Mouse (Mus musculus): Measurements from ENCODE around the gene Gm38392. TPM values are rescaled to one million over a fixed set of nuclear protein-coding genes. Genes with fewer than 3 reads are reported as not detected.

Gm38392 gene
- polyA plus RNA-seq, 1 experiment from 2014 or later, result 1.4 TPM

GRCm38 (mm10) chr3:88245811-88246210 lies 41.2 kb downstream of the Gm38392 start:
- Histone ChIP-seq H3K27me3 (replicated peaks; ENCODE audit: control insufficient read depth, insufficient read depth, low read length) (peaks cover 36% of the 10 kb centered on the region), H3K4me2 (no peak overlapping the region), H3K27ac (ENCODE audit: low read depth, low read length) (no peak overlapping the region), H3K9me3 (ENCODE audit: control insufficient read depth, low read length) (no peaks in the 10 kb centered on the region), H3K36me3 (ENCODE audit: control insufficient read depth, insufficient read depth, low read length) (no peaks in the 10 kb centered on the region), H3K9ac (ENCODE audit: low read depth, low read length) (no peak overlapping the region), H3K4me1 (replicated peaks; ENCODE audit: control insufficient read depth, insufficient read depth, low read length) (no peaks in the 10 kb centered on the region; the same call in 1 of the 2 replicates), H3K4me3 (ENCODE audit: low read depth, low read length) (no peak overlapping the region)
- DNase-seq (ENCODE audit: low spot score) (peak; percentile 72), ATAC-seq (replicated peaks; ENCODE audit: low FRiP score) (no peak; the same call in 1 of the 2 replicates)
- 16% methylated on average over 13 of the region's 13 CpGs for WGBS

- H3K36me3 ChIP-seq (ENCODE audit: control insufficient read depth, insufficient read depth, low read length), result no peaks in the 10 kb centered on the region
- ATAC-seq (replicated peaks; ENCODE audit: low FRiP score) (no peak), DNase-seq (ENCODE audit: low spot score) (no peak)
- H3K27ac ChIP-seq (ENCODE audit: low read depth, low read length), result no peak overlapping the region
- H3K4me3 ChIP-seq (ENCODE audit: low read depth, low read length), result no peak overlapping the region
- peaks cover 54% of the 10 kb centered on the region for H3K27me3 ChIP-seq (replicated peaks; ENCODE audit: control insufficient read depth, insufficient read depth, low read length)
- H3K4me1 ChIP-seq (replicated peaks; ENCODE audit: control insufficient read depth, insufficient read depth, low read length), result no peaks in the 10 kb centered on the region; the same call in 1 of the 2 replicates
- no peak overlapping the region for H3K9ac ChIP-seq (ENCODE audit: low read depth, low read length)
- H3K4me2 ChIP-seq, result no peak overlapping the region
- no peaks in the 10 kb centered on the region for H3K9me3 ChIP-seq (ENCODE audit: control insufficient read depth, low read length)
- WGBS, result 7% methylated on average over 2 of the region's 2 CpGs
Observed at GRCm38 (mm10) chr3:88244071-88244470, 42.9 kb downstream of the Gm38392 start.

- no peak overlapping the region for H3K9ac ChIP-seq (ENCODE audit: low read depth, low read length)
- DNase-seq (ENCODE audit: low spot score), result peak; percentile 55
- no peaks in the 10 kb centered on the region; the same call in 1 of the 2 replicates for H3K4me1 ChIP-seq (replicated peaks; ENCODE audit: control insufficient read depth, insufficient read depth, low read length)
- H3K27ac ChIP-seq (ENCODE audit: low read depth, low read length), result no peak overlapping the region
- no peak; the same call in 1 of the 2 replicates for ATAC-seq (replicated peaks; ENCODE audit: low FRiP score)
- no peaks in the 10 kb centered on the region for H3K36me3 ChIP-seq (ENCODE audit: control insufficient read depth, insufficient read depth, low read length)
- peaks cover 69% of the 10 kb centered on the region for H3K27me3 ChIP-seq (replicated peaks; ENCODE audit: control insufficient read depth, insufficient read depth, low read length)
- H3K4me3 ChIP-seq (ENCODE audit: low read depth, low read length), result no peak overlapping the region
- no peak overlapping the region for H3K4me2 ChIP-seq
- 6% methylated on average over 13 of the region's 13 CpGs for WGBS
- H3K9me3 ChIP-seq (ENCODE audit: control insufficient read depth, low read length), result no peaks in the 10 kb centered on the region
Observed at GRCm38 (mm10) chr3:88242531-88242930, 44.5 kb downstream of the Gm38392 start.

- H3K27ac ChIP-seq (ENCODE audit: low read depth, low read length), result no peak overlapping the region
- no peaks in the 10 kb centered on the region; the same call in 1 of the 2 replicates for H3K4me1 ChIP-seq (replicated peaks; ENCODE audit: control insufficient read depth, insufficient read depth, low read length)
- no peaks in the 10 kb centered on the region for H3K36me3 ChIP-seq (ENCODE audit: control insufficient read depth, insufficient read depth, low read length)
- peak overlapping the region; percentile 17 for H3K4me3 ChIP-seq (ENCODE audit: low read depth, low read length)
- ATAC-seq (replicated peaks; ENCODE audit: low FRiP score) (no peak), DNase-seq (ENCODE audit: low spot score) (no peak)
- H3K27me3 ChIP-seq (replicated peaks; ENCODE audit: control insufficient read depth, insufficient read depth, low read length), result peaks cover 82% of the 10 kb centered on the region
- H3K9ac ChIP-seq (ENCODE audit: low read depth, low read length), result no peak overlapping the region
- H3K9me3 ChIP-seq (ENCODE audit: control insufficient read depth, low read length), result no peaks in the 10 kb centered on the region
- WGBS, result 5% methylated on average over 46 of the region's 48 CpGs
- peak overlapping the region; percentile 46 for H3K4me2 ChIP-seq
Observed at GRCm38 (mm10) chr3:88241045-88241786, 45.8 kb downstream of the Gm38392 start.

- DNase-seq (ENCODE audit: low spot score), result no peak
- no peak overlapping the region for H3K9ac ChIP-seq (ENCODE audit: low read depth, low read length)
- WGBS, result 39% methylated on average over 4 of the region's 4 CpGs
- no peak overlapping the region for H3K27ac ChIP-seq (ENCODE audit: low read depth, low read length)
- H3K36me3 ChIP-seq (ENCODE audit: control insufficient read depth, insufficient read depth, low read length), result no peaks in the 10 kb centered on the region
- no peaks in the 10 kb centered on the region; the same call in 1 of the 2 replicates for H3K4me1 ChIP-seq (replicated peaks; ENCODE audit: control insufficient read depth, insufficient read depth, low read length)
- H3K27me3 ChIP-seq (replicated peaks; ENCODE audit: control insufficient read depth, insufficient read depth, low read length), result peaks cover 82% of the 10 kb centered on the region
- ATAC-seq (replicated peaks; ENCODE audit: low FRiP score), result no peak
- H3K9me3 ChIP-seq (ENCODE audit: control insufficient read depth, low read length), result no peaks in the 10 kb centered on the region
- H3K4me3 ChIP-seq (ENCODE audit: low read depth, low read length), result no peak overlapping the region
- H3K4me2 ChIP-seq, result no peak overlapping the region
Observed at GRCm38 (mm10) chr3:88239446-88239845, 47.6 kb downstream of the Gm38392 start.

GRCm38 (mm10) chr3:88238866-88239391 lies 48.1 kb downstream of the Gm38392 start:
- WGBS, result 50% methylated on average over 8 of the region's 8 CpGs
- no peak overlapping the region for H3K4me3 ChIP-seq (ENCODE audit: low read depth, low read length)
- no peak overlapping the region for H3K27ac ChIP-seq (ENCODE audit: low read depth, low read length)
- no peaks in the 10 kb centered on the region for H3K36me3 ChIP-seq (ENCODE audit: control insufficient read depth, insufficient read depth, low read length)
- ATAC-seq (replicated peaks; ENCODE audit: low FRiP score) (no peak), DNase-seq (ENCODE audit: low spot score) (no peak)
- H3K4me1 ChIP-seq (replicated peaks; ENCODE audit: control insufficient read depth, insufficient read depth, low read length), result no peaks in the 10 kb centered on the region
- H3K9me3 ChIP-seq (ENCODE audit: control insufficient read depth, low read length), result no peaks in the 10 kb centered on the region
- H3K4me2 ChIP-seq, result no peak overlapping the region
- H3K27me3 ChIP-seq (replicated peaks; ENCODE audit: control insufficient read depth, insufficient read depth, low read length), result peaks cover 82% of the 10 kb centered on the region
- H3K9ac ChIP-seq (ENCODE audit: low read depth, low read length), result no peak overlapping the region

- no peak overlapping the region for H3K27ac ChIP-seq (ENCODE audit: low read depth, low read length)
- H3K27me3 ChIP-seq (replicated peaks; ENCODE audit: control insufficient read depth, insufficient read depth, low read length), result peaks cover 83% of the 10 kb centered on the region
- no peak overlapping the region for H3K4me3 ChIP-seq (ENCODE audit: low read depth, low read length)
- no peaks in the 10 kb centered on the region for H3K4me1 ChIP-seq (replicated peaks; ENCODE audit: control insufficient read depth, insufficient read depth, low read length)
- H3K9ac ChIP-seq (ENCODE audit: low read depth, low read length), result no peak overlapping the region
- ATAC-seq (replicated peaks; ENCODE audit: low FRiP score), result no peak
- DNase-seq (ENCODE audit: low spot score), result no peak
- peak overlapping the region; percentile 42 for H3K4me2 ChIP-seq
- 7% methylated on average over 10 of the region's 10 CpGs for WGBS
- no peaks in the 10 kb centered on the region for H3K36me3 ChIP-seq (ENCODE audit: control insufficient read depth, insufficient read depth, low read length)
- H3K9me3 ChIP-seq (ENCODE audit: control insufficient read depth, low read length), result no peaks in the 10 kb centered on the region
Observed at GRCm38 (mm10) chr3:88237556-88238194, 49.3 kb downstream of the Gm38392 start.

GRCm38 (mm10) chr3:88237161-88237555 lies 49.9 kb downstream of the Gm38392 start:
- DNase-seq (ENCODE audit: low spot score) (no peak), ATAC-seq (replicated peaks; ENCODE audit: low FRiP score) (no peak)
- H3K27me3 ChIP-seq (replicated peaks; ENCODE audit: control insufficient read depth, insufficient read depth, low read length), result peaks cover 82% of the 10 kb centered on the region
- H3K4me2 ChIP-seq, result no peak overlapping the region
- no peaks in the 10 kb centered on the region for H3K36me3 ChIP-seq (ENCODE audit: control insufficient read depth, insufficient read depth, low read length)
- WGBS, result 22% methylated on average over 6 of the region's 6 CpGs
- H3K9ac ChIP-seq (ENCODE audit: low read depth, low read length), result no peak overlapping the region
- H3K9me3 ChIP-seq (ENCODE audit: control insufficient read depth, low read length), result no peaks in the 10 kb centered on the region
- no peaks in the 10 kb centered on the region for H3K4me1 ChIP-seq (replicated peaks; ENCODE audit: control insufficient read depth, insufficient read depth, low read length)
- no peak overlapping the region for H3K27ac ChIP-seq (ENCODE audit: low read depth, low read length)
- H3K4me3 ChIP-seq (ENCODE audit: low read depth, low read length), result no peak overlapping the region

Data from liver, embryonic 11.5 days (tissue).